Mouse (Mus musculus) lung, embryonic 15.5 days (tissue): ENCODE data around the gene Slc2a3. TPM values are rescaled to one million over a fixed set of nuclear protein-coding genes. Genes with fewer than 3 reads are reported as not detected.
A peak's percentile ranks its signal among the peaks of the same experiment; 100 is the strongest.

Experiments
- ATAC-seq: fragments of 200-750 bp; cut with Nextera tagmentation; 2 replicates; pipeline ENCODE4 v1.8.0; 2017; ENCODE audit warnings: moderate number of reproducible peaks, borderline replicate concordance; ENCODE audit not compliant: low FRiP score, low TSS enrichment; ENCODE audit errors: extremely low read depth
- H3K27ac ChIP-seq: fragments of 300-500 bp; sonication (generic); 2 replicates; pipeline ENCODE4 v1.5.1; 2015; ENCODE audit warnings: moderate library complexity, mild to moderate bottlenecking, inconsistent platforms
- H3K27me3 ChIP-seq: fragments of 300-500 bp; sonication (generic); 2 replicates; pipeline ENCODE4 v1.6.1; 2015; ENCODE audit warnings: inconsistent platforms
- H3K36me3 ChIP-seq: fragments of 300-500 bp; sonication (generic); 2 replicates; pipeline ENCODE4 v1.6.1; 2015; ENCODE audit warnings: inconsistent platforms
- H3K4me1 ChIP-seq: fragments of 300-500 bp; sonication (generic); 2 replicates; pipeline ENCODE4 v1.6.1; 2015; ENCODE audit warnings: inconsistent platforms
- H3K4me2 ChIP-seq: fragments of 300-500 bp; sonication (generic); 2 replicates; pipeline ENCODE4 v1.6.1; 2015; ENCODE audit warnings: inconsistent platforms, mild to moderate bottlenecking, moderate library complexity
- H3K4me3 ChIP-seq: fragments of 300-500 bp; sonication (generic); 2 replicates; pipeline ENCODE4 v1.5.1; 2015; ENCODE audit warnings: mild to moderate bottlenecking, inconsistent platforms
- H3K9ac ChIP-seq: fragments of 300-500 bp; sonication (generic); 2 replicates; pipeline ENCODE4 v1.6.1; 2015; ENCODE audit warnings: inconsistent platforms
- H3K9me3 ChIP-seq: fragments of 300-500 bp; sonication (generic); 2 replicates; pipeline ENCODE4 v1.6.1; 2016; ENCODE audit warnings: inconsistent platforms
- WGBS: fragments of 180-500 bp; shearing (Covaris S2); methylation state at CpG from one replicate; pipeline ENCODE4 v1.1.7; 2015; 5-methylcytosine and 5-hydroxymethylcytosine counted together
- polyA plus RNA-seq: library from polyadenylated mRNA; unstranded; fragments of >200 nt; fragmentation: Nextera tagmentation; extraction: Ambion mirVana; gene quantifications from 2 replicates; pipeline ENCODE4 v1.2.1, GENCODE M21; 2015

Slc2a3 gene
- polyA plus RNA-seq, 1 experiment from 2014 or later: 8.1 TPM

GRCm38 (mm10) chr6:122801801-122802514 is 518 bp upstream of the Slc2a3 start:
- Histone ChIP-seq H3K36me3 (no peaks in the 10 kb centered on the region), H3K4me2 (peak overlapping the region; percentile 98), H3K27me3 (peaks cover 4% of the 10 kb centered on the region; the same call in 1 of the 2 replicates), H3K27ac (peak overlapping the region; percentile 49; the same call in 1 of the 2 replicates), H3K4me3 (peak overlapping the region; percentile 54), H3K4me1 (peaks cover 19% of the 10 kb centered on the region), H3K9me3 (no peaks in the 10 kb centered on the region), H3K9ac (peak overlapping the region; percentile 59)
- WGBS: under 1% methylated on average over 34 of the region's 34 CpGs
- ATAC-seq: peak; percentile 60; the same call in 1 of the 2 replicates

GRCm38 (mm10) chr6:122800640-122801300 is 670 bp downstream of the Slc2a3 start:
- H3K4me1 ChIP-seq: peaks cover 19% of the 10 kb centered on the region
- ATAC-seq: peak; percentile 4; the same call in 1 of the 2 replicates
- H3K9ac ChIP-seq: peak overlapping the region; percentile 59
- H3K27me3 ChIP-seq: peaks cover 4% of the 10 kb centered on the region; the same call in 1 of the 2 replicates
- WGBS: 38% methylated on average over 10 of the region's 10 CpGs
- H3K9me3 ChIP-seq: no peaks in the 10 kb centered on the region
- H3K27ac ChIP-seq: peak overlapping the region; percentile 49; the same call in 1 of the 2 replicates
- peak overlapping the region; percentile 54 for H3K4me3 ChIP-seq
- H3K36me3 ChIP-seq: no peaks in the 10 kb centered on the region
- peak overlapping the region; percentile 98 for H3K4me2 ChIP-seq

- WGBS: 58% methylated on average over 8 of the region's 8 CpGs
These were observed 6.0 kb downstream of the Slc2a3 start for GRCm38 (mm10) chr6:122795254-122795935.

DNA sequence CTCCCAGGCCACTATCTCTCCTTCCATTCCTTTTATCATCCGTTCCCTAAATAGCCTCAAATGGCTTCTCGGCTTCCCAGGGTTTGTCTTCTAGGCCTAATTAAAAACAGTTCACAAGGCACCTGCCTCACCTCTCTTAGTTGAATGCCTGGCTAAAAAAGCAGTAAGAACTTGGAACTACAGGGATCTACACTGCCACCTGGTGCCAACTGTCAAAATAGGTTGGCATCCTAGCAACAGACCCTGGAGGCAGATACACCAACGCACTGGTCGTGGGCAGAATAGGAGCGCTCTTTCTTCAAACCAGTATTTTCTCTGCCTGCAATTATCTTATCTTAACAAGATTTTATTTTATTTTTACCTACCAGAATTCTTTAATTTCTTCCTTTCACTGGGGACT is 15.2 kb downstream of the Slc2a3 start:
- 31% methylated on average over 5 of the region's 5 CpGs for WGBS

More at GRCm38 (mm10) chr6:122795254-122795935, 6.0 kb downstream of the Slc2a3 start:
- Histone ChIP-seq H3K9ac (no peak overlapping the region), H3K27me3 (no peaks in the 10 kb centered on the region), H3K36me3 (no peaks in the 10 kb centered on the region), H3K9me3 (no peaks in the 10 kb centered on the region), H3K4me2 (no peak overlapping the region), H3K4me1 (no peaks in the 10 kb centered on the region), H3K27ac (no peak overlapping the region), H3K4me3 (no peak overlapping the region)
- no peak for ATAC-seq

DNA sequence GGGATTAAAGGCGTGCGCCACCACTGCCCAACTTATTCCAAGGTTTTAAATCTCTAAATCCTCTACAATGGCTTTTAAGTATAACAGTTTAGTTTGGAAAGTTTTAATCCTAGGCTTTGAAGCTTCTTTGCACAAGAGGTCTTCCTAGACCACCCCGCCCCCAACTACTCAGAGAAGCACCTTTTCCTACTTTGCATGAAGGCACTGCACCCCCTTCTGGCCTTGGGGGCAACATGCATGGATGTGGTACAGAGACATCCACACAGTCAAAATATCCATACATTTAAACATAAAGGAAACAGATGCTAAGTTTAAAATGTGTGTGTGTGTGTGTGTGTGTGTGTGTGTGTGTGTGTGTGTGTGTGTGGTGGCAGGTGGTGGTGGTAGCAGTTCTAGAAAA is 16.6 kb downstream of the Slc2a3 start:
- Histone ChIP-seq H3K27ac (no peak overlapping the region), H3K27me3 (no peaks in the 10 kb centered on the region), H3K9me3 (no peaks in the 10 kb centered on the region), H3K9ac (no peak overlapping the region), H3K4me1 (0 out of 2 replicates have a peak, but pooled peaks cover 6% of the 10 kb centered on the region), H3K4me2 (no peak overlapping the region), H3K4me3 (no peak overlapping the region), H3K36me3 (no peaks in the 10 kb centered on the region)
- WGBS: 100% methylated on average over 3 of the region's 3 CpGs
- ATAC-seq: no peak

More for the DNA sequence above, 15.2 kb downstream of the Slc2a3 start:
- H3K4me3 ChIP-seq: no peak overlapping the region
- no peak overlapping the region for H3K4me2 ChIP-seq
- no peaks in the 10 kb centered on the region for H3K27me3 ChIP-seq
- 0 out of 2 replicates have a peak, but pooled peaks cover 6% of the 10 kb centered on the region for H3K4me1 ChIP-seq
- no peaks in the 10 kb centered on the region for H3K9me3 ChIP-seq
- no peaks in the 10 kb centered on the region for H3K36me3 ChIP-seq
- H3K9ac ChIP-seq: no peak overlapping the region
- ATAC-seq: no peak
- H3K27ac ChIP-seq: no peak overlapping the region

- Histone ChIP-seq H3K27ac (no peak overlapping the region), H3K36me3 (no peaks in the 10 kb centered on the region), H3K9me3 (no peaks in the 10 kb centered on the region), H3K27me3 (no peaks in the 10 kb centered on the region), H3K4me1 (0 out of 2 replicates have a peak, but pooled peaks cover 6% of the 10 kb centered on the region), H3K9ac (no peak overlapping the region), H3K4me2 (no peak overlapping the region), H3K4me3 (no peak overlapping the region)
- ATAC-seq: peak; percentile 48; the same call in 1 of the 2 replicates
- 31% methylated on average over 3 of the region's 3 CpGs for WGBS
These were observed 19.3 kb downstream of the Slc2a3 start for GRCm38 (mm10) chr6:122782164-122782563.

DNA sequence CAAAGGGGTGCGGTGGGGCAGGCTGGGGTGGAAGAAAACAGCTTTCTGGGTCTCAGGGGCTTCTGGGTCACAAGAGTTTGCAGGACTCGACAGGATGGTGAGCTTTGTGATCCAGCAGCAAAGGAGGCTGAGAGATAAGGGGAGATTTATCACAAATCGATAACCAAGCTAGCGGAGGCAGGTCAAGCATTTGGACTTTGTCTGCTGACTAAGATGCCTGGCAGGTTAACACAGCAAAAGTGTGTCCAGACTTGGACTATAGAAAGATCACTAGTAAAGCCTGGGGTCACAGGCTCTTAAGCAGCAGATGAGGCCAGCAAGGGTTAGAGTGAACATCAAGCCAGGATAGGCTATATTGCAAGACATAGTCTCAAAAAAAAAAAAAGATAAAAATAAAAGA is 20.3 kb downstream of the Slc2a3 start:
- Histone ChIP-seq H3K9ac (no peak overlapping the region), H3K4me1 (0 out of 2 replicates have a peak, but pooled peaks cover 6% of the 10 kb centered on the region), H3K27ac (no peak overlapping the region), H3K9me3 (no peaks in the 10 kb centered on the region), H3K36me3 (no peaks in the 10 kb centered on the region), H3K4me3 (no peak overlapping the region), H3K4me2 (no peak overlapping the region), H3K27me3 (no peaks in the 10 kb centered on the region)
- WGBS: 37% methylated on average over 4 of the region's 4 CpGs
- no peak for ATAC-seq

DNA sequence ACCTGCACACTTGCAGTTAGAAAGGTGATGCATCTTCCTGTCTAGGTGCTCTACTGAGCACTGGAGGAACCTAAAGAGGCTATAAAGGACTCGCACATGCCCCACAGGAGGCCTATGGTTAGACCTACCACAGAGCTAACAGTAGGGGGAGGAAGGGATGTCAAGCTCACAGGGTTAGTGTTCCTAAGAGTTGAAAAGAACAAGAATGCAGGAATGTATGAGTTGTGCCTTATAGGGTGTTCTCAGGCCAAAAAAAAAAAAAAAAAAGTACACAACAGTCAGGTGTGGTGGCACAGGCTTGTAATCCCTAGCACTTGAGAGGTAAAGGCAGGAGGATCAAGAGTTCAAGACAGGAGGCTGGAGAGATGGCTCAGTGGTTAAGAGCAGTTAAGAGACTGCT is 21.5 kb downstream of the Slc2a3 start:
- ATAC-seq: no peak
- WGBS: 38% methylated on average over 1 of the region's 1 CpGs
- Histone ChIP-seq H3K4me1 (0 out of 2 replicates have a peak, but pooled peaks cover 6% of the 10 kb centered on the region), H3K9me3 (no peaks in the 10 kb centered on the region), H3K36me3 (no peaks in the 10 kb centered on the region), H3K27ac (no peak overlapping the region), H3K4me2 (no peak overlapping the region), H3K9ac (no peak overlapping the region), H3K4me3 (no peak overlapping the region), H3K27me3 (no peaks in the 10 kb centered on the region)

- H3K27me3 ChIP-seq: no peaks in the 10 kb centered on the region
- no peak overlapping the region for H3K4me2 ChIP-seq
- ATAC-seq: no peak
- no peak overlapping the region for H3K9ac ChIP-seq
- no peaks in the 10 kb centered on the region for H3K4me1 ChIP-seq
- H3K27ac ChIP-seq: no peak overlapping the region
- no peaks in the 10 kb centered on the region for H3K36me3 ChIP-seq
- 80% methylated on average over 7 of the region's 7 CpGs for WGBS
- H3K9me3 ChIP-seq: no peaks in the 10 kb centered on the region
- no peak overlapping the region for H3K4me3 ChIP-seq
These were observed 25.4 kb downstream of the Slc2a3 start for GRCm38 (mm10) chr6:122776040-122776439.

DNA sequence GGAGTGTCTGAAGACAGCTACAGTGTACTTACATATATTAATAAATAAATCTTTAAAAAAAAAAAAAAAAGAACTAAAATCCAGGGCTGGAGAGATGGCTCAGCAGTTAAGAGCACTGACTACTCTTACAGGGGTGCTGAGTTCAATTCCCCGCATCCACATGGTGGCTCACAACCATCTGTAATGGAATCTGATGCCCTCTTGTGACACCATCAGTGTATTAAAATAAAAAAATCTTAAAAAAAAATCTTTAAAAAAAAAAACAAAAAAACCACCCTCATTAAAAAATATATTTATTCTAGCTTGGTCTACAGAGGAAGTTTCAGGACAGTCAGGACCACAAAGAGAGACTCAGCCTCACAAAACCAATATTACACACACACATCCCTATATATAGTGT is 27.1 kb downstream of the Slc2a3 start:
- Histone ChIP-seq H3K9me3 (no peaks in the 10 kb centered on the region), H3K4me1 (no peaks in the 10 kb centered on the region), H3K36me3 (no peaks in the 10 kb centered on the region), H3K4me3 (no peak overlapping the region), H3K9ac (no peak overlapping the region), H3K27me3 (no peaks in the 10 kb centered on the region), H3K4me2 (no peak overlapping the region), H3K27ac (no peak overlapping the region)
- WGBS: 94% methylated on average over 1 of the region's 1 CpGs
- no peak for ATAC-seq

GRCm38 (mm10) chr6:122772701-122773100 is 28.7 kb downstream of the Slc2a3 start:
- Histone ChIP-seq H3K9ac (no peak overlapping the region), H3K4me3 (no peak overlapping the region), H3K36me3 (no peaks in the 10 kb centered on the region), H3K4me2 (no peak overlapping the region), H3K27me3 (no peaks in the 10 kb centered on the region), H3K9me3 (no peaks in the 10 kb centered on the region), H3K27ac (no peak overlapping the region), H3K4me1 (no peaks in the 10 kb centered on the region)
- no peak for ATAC-seq
- WGBS: 37% methylated on average over 6 of the region's 6 CpGs
